Mouse (Mus musculus) naive thymus-derived CD4-positive, alpha-beta T cell, adult 2 months (primary cell): ENCODE results near the gene Ifnb1.
"Not testable (repeated sequence)": the region's sequence is repeated elsewhere in the genome, so short reads cannot be mapped to it uniquely, and the experiment has no call there.

Experiments
- DNase-seq: peaks from one replicate; pipeline ENCODE4 v3.0.0-alpha.2; 2011; ENCODE audit warnings: low read depth

Ifnb1 gene

GRCm38 (mm10) chr4:88522674-88523073 is at the start of gene Ifnb1:
TSS of gene Ifnb1 (minus strand) at chr4:88522774.
- DNase-seq, result no peak

DNA sequence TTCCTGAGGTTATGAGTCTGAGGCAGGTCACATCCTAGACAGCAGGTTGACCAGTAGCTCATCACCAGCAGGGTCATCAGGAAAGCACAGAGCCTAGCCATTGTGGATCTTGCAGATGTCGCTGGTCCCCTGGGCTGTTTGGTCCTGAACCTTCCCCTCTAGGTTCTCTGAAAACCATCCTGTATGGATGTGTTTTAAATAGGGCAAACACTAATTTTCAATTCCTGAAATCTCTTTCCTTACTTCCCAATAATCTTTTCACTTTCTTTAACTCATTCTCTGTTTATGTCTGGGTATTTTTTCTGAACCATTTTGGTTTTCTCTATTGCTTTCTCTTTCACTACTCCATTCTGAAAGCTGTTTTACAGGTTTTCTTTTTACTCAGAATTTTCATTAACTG is 49.1 kb upstream of the Ifnb1 start, which contains the start of gene Ifna14:
Gene Ifna14 (minus strand): TSS at position 101 of the 400 bp plus-strand sequence.
- DNase-seq, result no peak

- DNase-seq, result no peak
Measured at GRCm38 (mm10) chr4:88561791-88562190, 39.2 kb upstream of the Ifnb1 start.

GRCm38 (mm10) chr4:88558145-88558544 is 35.6 kb upstream of the Ifnb1 start, which contains the start of gene Ifna15:
TSS of gene Ifna15 (minus strand) at chr4:88558245.
- DNase-seq, result not testable (repeated sequence)

DNA sequence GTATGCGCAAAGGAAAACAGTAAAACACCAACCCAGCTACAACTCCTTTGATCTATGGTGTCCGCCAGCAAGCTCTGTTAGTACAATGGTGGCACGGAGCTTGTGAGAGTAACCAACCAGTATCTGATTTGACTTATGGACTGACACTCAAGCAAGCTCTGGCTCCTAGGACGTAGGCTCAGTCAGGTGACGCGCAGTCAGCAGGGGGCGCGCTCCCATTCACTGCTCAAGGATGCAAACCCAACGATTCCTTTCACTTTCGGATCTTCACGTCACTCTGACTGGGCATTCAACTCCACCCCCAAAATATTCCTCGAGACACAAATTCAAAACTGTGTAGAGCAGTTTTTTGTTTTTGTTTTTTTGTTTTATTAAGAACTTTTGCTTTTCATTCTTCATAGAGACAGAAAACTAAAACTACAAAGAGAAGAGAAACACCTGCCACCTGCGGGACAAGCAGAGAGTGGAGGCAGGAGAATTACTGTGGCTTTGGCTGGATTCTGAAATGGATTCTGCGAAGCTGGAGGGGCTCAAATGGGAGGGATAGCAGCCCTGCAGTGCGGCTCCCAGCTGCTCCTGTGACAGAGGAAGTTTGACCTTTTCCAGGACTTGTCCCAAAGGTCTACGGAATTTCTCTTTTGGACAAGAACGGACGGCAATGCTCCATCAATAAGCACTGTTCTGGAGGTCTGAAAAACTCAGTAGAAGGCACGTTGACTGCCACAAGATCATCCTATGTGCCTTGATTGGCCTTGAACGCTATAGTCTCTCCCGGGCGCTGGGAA is 27.8 kb upstream of the Ifnb1 start:
- DNase-seq, result peak; percentile 96

DNA sequence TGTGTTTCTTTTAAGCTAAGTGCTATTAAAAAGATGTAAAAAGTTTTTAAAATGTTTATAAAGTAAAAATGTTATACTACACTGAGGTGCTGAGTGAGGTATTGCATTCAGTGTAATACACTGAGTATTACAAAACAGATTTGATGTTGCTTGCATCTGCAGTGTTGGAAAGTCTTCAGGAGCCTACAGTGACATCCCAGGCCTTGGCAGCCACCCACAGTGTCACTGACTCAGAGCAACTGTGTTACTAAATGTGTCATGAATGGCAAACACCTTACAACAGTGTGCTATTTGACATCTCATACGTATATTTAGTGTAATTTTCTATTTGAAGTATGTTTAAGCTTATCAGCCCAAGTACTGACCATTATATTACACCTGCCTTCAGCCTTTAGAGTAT is 25.4 kb upstream of the Ifnb1 start:
- no peak for DNase-seq

- peak; percentile 85 for DNase-seq
Measured at GRCm38 (mm10) chr4:88543649-88544234, 21.2 kb upstream of the Ifnb1 start.

- no peak for DNase-seq
Measured at GRCm38 (mm10) chr4:88537328-88537727, 14.8 kb upstream of the Ifnb1 start.

DNA sequence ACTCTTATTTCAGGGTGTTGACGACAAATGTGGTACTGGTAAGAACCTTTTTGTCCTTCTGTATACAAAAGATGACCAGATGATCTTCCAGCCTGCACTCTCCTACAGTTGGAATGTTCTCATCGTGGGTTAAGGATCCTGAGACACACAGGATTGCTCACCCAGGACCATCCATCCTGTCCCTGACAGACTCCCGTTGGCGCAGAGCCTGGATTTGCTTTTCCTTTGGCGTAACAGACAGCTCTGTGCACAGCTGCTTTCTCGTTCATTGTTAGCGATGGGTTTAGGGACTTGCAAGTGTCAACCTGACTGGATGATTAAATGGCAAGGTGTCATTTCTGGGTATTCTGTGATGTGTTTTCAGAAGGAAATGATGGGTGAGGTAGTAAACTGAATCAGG is 14.1 kb upstream of the Ifnb1 start:
- no peak for DNase-seq

- DNase-seq, result no peak
Measured at GRCm38 (mm10) chr4:88535742-88536141, 13.2 kb upstream of the Ifnb1 start.

DNA sequence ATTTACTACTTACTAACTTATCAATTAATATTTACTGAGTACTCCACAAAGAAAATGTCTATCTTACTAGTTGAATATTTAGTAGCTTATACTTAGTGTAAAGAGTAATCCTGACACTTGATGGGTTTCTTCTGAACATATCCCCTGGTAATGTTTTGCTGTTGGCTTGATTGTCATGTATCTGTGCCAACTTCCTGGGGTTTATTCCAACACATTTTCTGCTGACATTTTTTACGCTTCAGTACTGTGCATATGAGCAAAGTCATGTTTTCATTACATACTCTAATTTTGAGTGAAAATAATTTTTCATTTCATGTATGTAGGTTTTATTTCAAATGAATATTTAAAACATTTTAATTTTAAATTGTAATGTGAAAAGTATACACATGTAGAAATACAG is 12.3 kb upstream of the Ifnb1 start:
- DNase-seq, result no peak

DNA sequence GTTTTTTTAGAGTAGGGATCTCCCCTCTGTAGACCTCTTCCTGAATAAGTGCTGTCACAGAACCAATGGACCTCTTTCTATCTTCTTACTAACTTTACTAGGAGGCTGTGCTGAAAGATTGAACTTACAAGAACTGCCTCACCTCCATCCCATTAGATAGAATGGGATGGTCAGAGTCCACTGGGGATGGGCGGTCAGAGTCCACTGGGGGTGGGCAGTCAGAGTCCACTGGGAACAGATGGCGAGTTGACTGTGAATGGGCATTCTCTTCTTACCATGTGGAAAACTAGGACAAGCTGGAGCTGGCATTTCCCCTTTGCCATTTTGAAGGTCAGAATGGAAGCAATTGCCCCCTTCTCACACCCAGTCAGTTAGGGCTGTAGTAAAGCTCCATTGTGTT is 10.9 kb upstream of the Ifnb1 start:
- DNase-seq, result no peak

DNA sequence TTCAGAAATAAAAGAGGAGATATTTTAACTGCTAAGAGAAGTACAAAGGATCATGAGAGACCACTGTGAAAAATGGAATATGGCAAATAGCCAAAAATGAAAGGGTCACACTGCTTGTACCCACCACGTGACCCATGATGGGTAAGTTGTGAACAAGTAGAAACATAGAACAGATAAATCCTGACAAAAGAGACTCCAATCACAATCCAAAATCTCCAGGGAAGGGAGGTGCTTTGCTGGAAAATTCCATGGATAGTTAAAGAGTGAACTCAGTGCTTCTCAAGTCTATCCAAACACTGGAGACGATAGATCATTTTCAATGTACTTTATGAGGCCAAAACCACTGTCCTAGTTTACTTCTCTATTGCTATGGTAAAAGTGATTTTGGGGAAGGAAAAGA is 8.3 kb upstream of the Ifnb1 start:
- DNase-seq, result no peak

GRCm38 (mm10) chr4:88530271-88530670 is 7.7 kb upstream of the Ifnb1 start:
- DNase-seq, result no peak

GRCm38 (mm10) chr4:88526379-88527049 is 3.9 kb upstream of the Ifnb1 start:
- no peak for DNase-seq

- no peak for DNase-seq
Measured at GRCm38 (mm10) chr4:88525393-88525792, 2.8 kb upstream of the Ifnb1 start.

- no peak for DNase-seq
Measured at GRCm38 (mm10) chr4:88523241-88523640, 667 bp upstream of the Ifnb1 start.

DNA sequence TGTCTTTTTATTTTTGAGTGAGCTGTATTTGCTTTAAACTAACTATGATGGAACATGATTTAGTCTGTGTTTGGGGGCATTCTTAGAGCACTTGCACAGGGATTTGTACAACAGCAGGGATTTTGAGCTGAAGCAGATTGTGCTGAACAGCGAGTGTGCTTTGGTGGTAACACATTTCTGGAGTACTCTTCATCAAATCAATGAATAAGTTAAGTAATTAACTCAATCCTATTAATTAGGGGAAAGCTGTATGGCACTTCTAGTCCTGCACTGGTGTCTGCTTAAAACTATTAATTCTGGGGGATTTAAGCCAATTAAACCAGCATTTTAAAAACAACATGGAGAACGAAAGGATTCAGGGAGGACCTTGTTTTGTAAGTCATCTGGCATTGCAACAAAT is 4.6 kb downstream of the Ifnb1 start:
- no peak for DNase-seq

DNA sequence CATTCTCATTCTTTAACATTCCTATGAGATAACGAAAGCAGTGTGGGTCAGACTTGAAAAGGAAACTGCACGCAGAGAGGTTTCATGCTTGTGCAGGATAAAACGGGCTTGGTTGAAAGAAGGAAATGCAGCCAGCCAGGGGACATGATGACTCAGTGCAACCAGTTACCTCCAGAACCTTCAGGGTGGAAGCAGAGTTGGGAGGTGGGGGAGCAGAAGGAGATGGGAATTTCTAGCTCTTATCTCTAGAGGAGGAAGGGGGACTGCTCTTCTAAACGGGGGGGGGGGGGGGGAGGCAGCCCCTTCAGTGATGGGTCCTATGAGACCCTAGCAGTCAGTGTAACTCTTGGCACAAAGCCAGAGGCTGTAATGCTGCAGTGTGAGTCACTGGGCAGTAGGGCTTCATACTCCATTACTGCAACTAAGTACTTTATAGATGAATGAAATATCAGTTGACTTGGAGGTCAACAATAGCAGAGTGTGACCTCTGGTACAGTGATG is 6.8 kb downstream of the Ifnb1 start:
- peak; percentile 18 for DNase-seq

- DNase-seq, result no peak
Measured at GRCm38 (mm10) chr4:88515250-88515649, 7.3 kb downstream of the Ifnb1 start.

DNA sequence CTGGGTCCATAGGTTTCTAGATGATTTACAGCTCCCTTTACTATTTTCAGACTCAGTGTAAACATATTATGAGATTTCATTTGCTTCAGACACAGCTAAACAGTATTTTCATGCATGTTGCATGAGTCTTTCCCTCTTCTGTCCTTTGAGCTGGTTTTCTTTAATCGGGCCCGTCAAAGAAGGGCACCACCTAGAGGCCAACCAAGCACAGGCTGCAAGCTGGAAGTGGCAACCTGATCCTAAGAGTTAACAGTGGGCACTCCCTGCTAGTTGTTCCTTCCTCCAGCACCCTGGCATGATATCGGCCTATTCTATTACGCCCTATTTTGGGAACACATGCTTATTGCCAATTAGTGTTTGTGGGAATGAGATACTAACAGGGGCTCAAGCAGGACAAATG is 8.2 kb downstream of the Ifnb1 start:
- DNase-seq, result peak; percentile 49

DNA sequence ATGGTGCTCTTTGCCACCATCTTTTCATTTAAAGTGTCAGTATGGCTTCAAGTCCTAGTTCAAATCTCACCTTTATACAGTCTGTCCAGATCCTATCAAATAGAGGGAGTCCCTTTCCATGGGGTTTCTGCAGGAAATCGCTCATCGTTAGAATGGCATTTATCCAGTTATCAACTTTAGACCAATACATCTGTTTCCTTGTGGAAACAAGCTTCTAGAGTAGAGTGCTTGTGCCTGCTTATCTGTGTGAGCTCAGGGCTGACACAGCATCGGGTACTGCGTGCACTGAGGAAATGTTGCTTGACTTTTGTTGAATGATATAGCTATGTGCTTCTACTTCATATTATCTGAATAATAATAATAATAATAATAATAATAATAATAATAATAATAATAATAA is 8.8 kb downstream of the Ifnb1 start:
- no peak for DNase-seq

GRCm38 (mm10) chr4:88503753-88504152 is 18.8 kb downstream of the Ifnb1 start:
- no peak for DNase-seq
